Mouse (Mus musculus) cortical plate, adult 2 months (tissue): ENCODE data around the gene Gfpt1.

Source experiments
- CTCF ChIP-seq: fragments of 200-500 bp; IDR thresholded peaks from 2 replicates; pipeline ENCODE4 v1.5.1; 2011; ENCODE audit warnings: mild to moderate bottlenecking, control low read depth, low read length; ENCODE audit not compliant: insufficient read depth; ENCODE audit errors: extremely low read depth
- POLR2A ChIP-seq: fragments of 200-500 bp; IDR thresholded peaks from 2 replicates; pipeline ENCODE4 v1.6.1; 2011; ENCODE audit warnings: mild to moderate bottlenecking, low read length, control low read depth; ENCODE audit not compliant: insufficient read depth; ENCODE audit errors: extremely low read depth

DNA sequence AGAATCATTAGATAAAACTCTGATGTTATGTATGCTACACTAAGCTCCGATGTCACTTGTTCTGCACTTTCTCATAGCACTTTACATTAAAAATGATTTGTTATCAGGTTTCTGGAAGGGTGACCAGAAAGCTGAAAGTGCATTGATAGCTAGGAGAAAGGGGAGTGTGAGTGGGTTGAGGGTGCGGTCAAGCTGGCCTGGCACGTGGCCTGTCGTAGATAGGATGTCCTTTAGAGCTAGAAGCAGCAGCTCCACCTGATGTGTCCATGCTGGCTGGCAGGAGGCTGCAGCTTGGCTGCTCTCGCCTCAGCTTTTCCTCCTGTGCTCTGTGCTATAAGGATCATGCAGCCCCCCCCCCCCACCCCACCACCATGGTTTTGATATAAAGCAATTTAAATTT, 49.8 kb downstream of the Gfpt1 start:
- TF ChIP-seq CTCF (no peak), POLR2A (no peak)
